Mouse (Mus musculus): ENCODE results near the gene Sema6d. TPM values are rescaled to one million over a fixed set of nuclear protein-coding genes. Genes with fewer than 3 reads are reported as not detected.

The Sema6d gene
- polyA plus RNA-seq, 1 experiment: not detected

- no peaks in the 10 kb centered on the region for H3K4me1 ChIP-seq (ENCODE audit: control insufficient read depth, insufficient read depth, low read length)
- no peak overlapping the region for H3K27ac ChIP-seq (ENCODE audit: insufficient read depth, low read depth, low read length)
- 92% methylated on average over 6 of the region's 6 CpGs for WGBS
- TF ChIP-seq POLR2A (IDR thresholded peaks at IDR 0.05; ENCODE audit: insufficient read depth, low read depth, low read length) (no peak), CTCF (IDR thresholded peaks at IDR 0.05; ENCODE audit: insufficient read depth, low read depth, low read length) (no peak)
- H3K4me3 ChIP-seq (ENCODE audit: insufficient read depth, low read depth, low read length): no peak overlapping the region
Measured at GRCm38 (mm10) chr2:124523667-124524066, 433.9 kb downstream of the Sema6d start.

DNA sequence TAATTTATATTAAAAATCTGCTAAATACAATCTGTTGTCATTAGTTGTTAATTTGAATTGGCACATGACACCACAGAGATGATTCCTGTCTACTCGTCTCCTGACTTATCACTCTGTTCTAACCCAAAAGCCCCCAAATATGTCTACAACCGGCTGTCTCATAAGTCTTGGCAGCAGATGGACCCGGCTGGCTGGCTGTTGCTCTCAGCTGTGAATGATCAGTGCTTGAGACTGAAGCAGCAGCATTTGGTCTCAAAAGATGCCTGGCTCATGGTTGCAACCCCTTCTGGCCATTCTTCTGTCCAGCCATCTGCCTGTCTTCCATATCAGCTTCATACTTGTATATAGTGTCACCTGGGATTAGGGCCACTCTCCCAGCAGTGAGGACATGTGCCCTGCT, 434.4 kb downstream of the Sema6d start:
- Histone ChIP-seq H3K4me1 (ENCODE audit: control insufficient read depth, insufficient read depth, low read length) (no peaks in the 10 kb centered on the region), H3K4me3 (ENCODE audit: insufficient read depth, low read depth, low read length) (no peak overlapping the region), H3K27ac (ENCODE audit: insufficient read depth, low read depth, low read length) (no peak overlapping the region)
- 74% methylated on average over 3 of the region's 3 CpGs for WGBS
- no peak for TF ChIP-seq POLR2A (IDR thresholded peaks at IDR 0.05; ENCODE audit: insufficient read depth, low read depth, low read length)
- no peak for TF ChIP-seq CTCF (IDR thresholded peaks at IDR 0.05; ENCODE audit: insufficient read depth, low read depth, low read length)

GRCm38 (mm10) chr2:124527641-124528040, 437.9 kb downstream of the Sema6d start:
- no peak for TF ChIP-seq POLR2A (IDR thresholded peaks at IDR 0.05; ENCODE audit: insufficient read depth, low read depth, low read length)
- TF ChIP-seq CTCF (IDR thresholded peaks at IDR 0.05; ENCODE audit: insufficient read depth, low read depth, low read length): no peak
- Histone ChIP-seq H3K4me3 (ENCODE audit: insufficient read depth, low read depth, low read length) (no peak overlapping the region), H3K27ac (ENCODE audit: insufficient read depth, low read depth, low read length) (no peak overlapping the region), H3K4me1 (ENCODE audit: control insufficient read depth, insufficient read depth, low read length) (no peaks in the 10 kb centered on the region)
- 97% methylated on average over 3 of the region's 3 CpGs for WGBS

GRCm38 (mm10) chr2:124530441-124530840, 440.7 kb downstream of the Sema6d start:
- Histone ChIP-seq H3K4me3 (ENCODE audit: insufficient read depth, low read depth, low read length) (no peak overlapping the region), H3K4me1 (ENCODE audit: control insufficient read depth, insufficient read depth, low read length) (no peaks in the 10 kb centered on the region), H3K27ac (ENCODE audit: insufficient read depth, low read depth, low read length) (no peak overlapping the region)
- no peak for TF ChIP-seq POLR2A (IDR thresholded peaks at IDR 0.05; ENCODE audit: insufficient read depth, low read depth, low read length)
- no peak for TF ChIP-seq CTCF (IDR thresholded peaks at IDR 0.05; ENCODE audit: insufficient read depth, low read depth, low read length)
- WGBS: 58% methylated on average over 2 of the region's 2 CpGs

- H3K4me3 ChIP-seq (ENCODE audit: insufficient read depth, low read depth, low read length): no peak overlapping the region
- TF ChIP-seq CTCF (IDR thresholded peaks at IDR 0.05; ENCODE audit: insufficient read depth, low read depth, low read length) (no peak), POLR2A (IDR thresholded peaks at IDR 0.05; ENCODE audit: insufficient read depth, low read depth, low read length) (no peak)
- no peaks in the 10 kb centered on the region for H3K4me1 ChIP-seq (ENCODE audit: control insufficient read depth, insufficient read depth, low read length)
- no peak overlapping the region for H3K27ac ChIP-seq (ENCODE audit: insufficient read depth, low read depth, low read length)
- 91% methylated on average over 4 of the region's 4 CpGs for WGBS
Measured at GRCm38 (mm10) chr2:124531062-124531461, 441.3 kb downstream of the Sema6d start.

- H3K27ac ChIP-seq (ENCODE audit: insufficient read depth, low read depth, low read length): no peak overlapping the region
- 91% methylated on average over 3 of the region's 3 CpGs for WGBS
- TF ChIP-seq CTCF (IDR thresholded peaks at IDR 0.05; ENCODE audit: insufficient read depth, low read depth, low read length): no peak
- no peak for TF ChIP-seq POLR2A (IDR thresholded peaks at IDR 0.05; ENCODE audit: insufficient read depth, low read depth, low read length)
Measured at GRCm38 (mm10) chr2:124532906-124533305, 443.1 kb downstream of the Sema6d start.

DNA sequence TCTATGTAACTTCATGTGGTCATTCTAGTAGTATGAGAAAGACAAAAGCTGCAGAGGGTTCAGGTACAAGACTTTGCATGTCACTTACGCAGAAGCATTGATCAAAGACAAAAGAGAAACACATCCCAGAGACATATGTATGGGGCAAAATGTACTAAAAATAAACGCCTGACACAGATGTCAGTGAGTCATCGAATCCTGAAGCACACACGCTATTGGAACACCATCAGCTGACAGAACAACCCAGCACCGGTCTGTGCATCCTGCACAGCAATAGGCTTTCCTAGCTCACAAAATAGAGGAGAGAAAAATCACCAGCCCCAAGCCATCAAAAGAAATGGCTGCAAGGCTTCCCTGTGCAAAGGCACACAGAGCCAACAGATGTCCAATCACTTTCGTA, 443.8 kb downstream of the Sema6d start:
- TF ChIP-seq POLR2A (IDR thresholded peaks at IDR 0.05; ENCODE audit: insufficient read depth, low read depth, low read length) (no peak), CTCF (IDR thresholded peaks at IDR 0.05; ENCODE audit: insufficient read depth, low read depth, low read length) (no peak)
- Histone ChIP-seq H3K27ac (ENCODE audit: insufficient read depth, low read depth, low read length) (no peak overlapping the region), H3K4me3 (ENCODE audit: insufficient read depth, low read depth, low read length) (no peak overlapping the region), H3K4me1 (ENCODE audit: control insufficient read depth, insufficient read depth, low read length) (no peaks in the 10 kb centered on the region)
- 70% methylated on average over 6 of the region's 6 CpGs for WGBS

More at GRCm38 (mm10) chr2:124532906-124533305, 443.1 kb downstream of the Sema6d start:
- H3K4me3 ChIP-seq (ENCODE audit: insufficient read depth, low read depth, low read length): no peak overlapping the region
- H3K4me1 ChIP-seq (ENCODE audit: control insufficient read depth, insufficient read depth, low read length): no peaks in the 10 kb centered on the region

DNA sequence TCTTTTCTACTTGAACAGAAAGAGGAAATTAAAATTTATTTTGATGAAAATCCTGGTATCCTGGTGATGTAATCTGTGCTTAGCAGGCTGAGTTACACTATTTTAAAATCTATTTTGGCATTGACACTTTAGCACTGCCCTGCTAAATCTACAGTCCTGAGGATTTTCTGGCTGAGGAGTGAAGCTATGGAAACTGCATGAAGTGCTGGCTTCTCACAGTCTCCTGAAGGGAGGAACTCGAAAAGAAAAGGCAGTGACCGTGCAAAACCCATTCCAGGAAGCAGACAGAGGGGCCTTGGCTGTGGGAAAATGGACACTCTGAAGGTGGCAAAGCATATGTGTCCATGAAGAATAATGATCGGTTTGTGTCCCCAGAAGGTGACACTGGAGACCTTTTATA, 460.5 kb downstream of the Sema6d start:
- TF ChIP-seq CTCF (IDR thresholded peaks at IDR 0.05; ENCODE audit: insufficient read depth, low read depth, low read length) (no peak), POLR2A (IDR thresholded peaks at IDR 0.05; ENCODE audit: insufficient read depth, low read depth, low read length) (no peak)

DNA sequence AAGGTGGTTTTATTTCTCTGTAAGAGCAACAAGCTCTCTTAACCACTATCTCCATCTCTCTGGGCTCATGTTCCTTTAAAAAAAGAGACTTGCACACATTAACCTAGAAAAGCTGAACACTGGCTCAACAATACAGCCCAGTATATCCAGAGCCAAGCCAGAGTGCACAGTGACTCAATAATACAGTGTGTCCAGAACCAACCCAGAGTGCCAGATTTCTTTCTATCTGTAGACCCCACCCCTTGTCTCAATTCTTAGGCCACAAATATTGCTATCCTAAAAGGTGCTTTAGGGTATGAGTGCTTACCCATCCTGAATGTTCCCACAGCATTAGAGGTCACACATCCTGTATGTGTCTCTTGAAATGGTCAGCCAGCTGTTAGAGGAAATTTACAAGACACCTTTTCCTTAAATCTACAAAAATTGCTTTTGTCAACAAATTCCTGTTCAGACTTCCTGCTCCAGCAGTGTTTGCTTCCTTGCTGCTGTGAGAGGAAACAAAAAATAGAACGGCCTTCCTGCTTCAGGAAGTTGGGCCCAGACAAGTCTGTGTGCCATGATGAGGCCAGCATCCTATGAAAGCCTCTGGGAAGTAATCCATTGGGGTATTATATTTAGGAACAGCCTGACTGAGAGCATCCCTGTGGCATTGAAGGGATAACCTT, 465.1 kb downstream of the Sema6d start:
- no peak overlapping the region for H3K27ac ChIP-seq (ENCODE audit: insufficient read depth, low read depth, low read length)
- H3K4me3 ChIP-seq (ENCODE audit: insufficient read depth, low read depth, low read length): no peak overlapping the region
- WGBS: 85% methylated on average over 1 of the region's 1 CpGs
- TF ChIP-seq CTCF (IDR thresholded peaks at IDR 0.05; ENCODE audit: insufficient read depth, low read depth, low read length) (no peak), POLR2A (IDR thresholded peaks at IDR 0.05; ENCODE audit: insufficient read depth, low read depth, low read length) (no peak)
- no peaks in the 10 kb centered on the region for H3K4me1 ChIP-seq (ENCODE audit: control insufficient read depth, insufficient read depth, low read length)

More for the DNA sequence above, 460.5 kb downstream of the Sema6d start:
- 59% methylated on average over 3 of the region's 3 CpGs for WGBS
- Histone ChIP-seq H3K4me3 (ENCODE audit: insufficient read depth, low read depth, low read length) (no peak overlapping the region), H3K4me1 (ENCODE audit: control insufficient read depth, insufficient read depth, low read length) (no peaks in the 10 kb centered on the region), H3K27ac (ENCODE audit: insufficient read depth, low read depth, low read length) (no peak overlapping the region)

All from olfactory bulb, adult 2 months (tissue).